Comparison of ENCODE assay signal across 8 mouse cellular contexts in the genomic region with DNA sequence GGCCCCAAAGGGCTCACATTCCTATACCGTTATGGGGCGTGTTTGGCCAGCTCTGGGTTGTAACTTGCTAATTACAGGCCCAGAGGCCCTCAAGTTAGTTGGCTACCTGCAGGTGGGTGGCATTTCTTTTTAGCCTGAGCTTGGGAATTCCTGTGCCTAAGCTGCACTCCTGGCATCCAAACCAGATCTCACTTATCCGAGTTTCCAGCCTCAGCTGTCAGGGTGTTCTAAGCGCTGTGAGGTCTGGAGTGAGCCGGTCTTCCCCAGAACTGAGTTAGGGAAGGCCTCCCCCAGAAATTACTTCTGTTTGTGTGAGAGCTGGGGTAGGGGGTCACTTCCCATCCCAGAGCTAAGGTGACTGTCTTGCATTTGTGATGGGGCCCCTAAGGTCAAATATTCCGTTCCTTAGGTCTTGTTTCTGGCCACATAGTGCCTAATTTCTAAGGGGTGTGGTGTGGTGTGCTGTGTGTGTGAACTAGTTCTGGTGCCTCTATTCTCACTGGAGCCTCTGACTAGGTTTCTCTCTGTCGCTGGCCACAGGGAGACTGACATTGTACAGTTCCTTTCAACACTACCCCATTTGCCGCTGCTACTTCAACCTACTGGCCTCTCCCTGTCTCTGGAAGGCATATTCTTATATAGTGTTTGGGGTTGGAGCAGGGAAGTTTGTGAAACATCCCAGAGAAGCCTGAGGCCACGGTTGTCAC. TPM values are rescaled to one million over a fixed set of nuclear protein-coding genes. Genes with fewer than 3 reads are reported as not detected.
DNase-seq lines count a peak whose midpoint lies in the region; ATAC-seq and TF ChIP-seq lines count a peak whose summit lies in the region.

No protein-coding gene starts in this region.

- intact Hi-C loops in heart, adult 2 months (cut with DNase I) = loop anchor here (2.0 kb wide), 3 partner anchors 33 to 117 kb away; a partner anchor contains a TSS
- intact Hi-C loops in gastrocnemius, postnatal 36 days (cut with DNase I) = loop anchor here (5.0 kb wide), 1 partner anchor 34 kb away; a partner anchor contains a TSS

- peak overlapping the region; percentile 87 for H3K4me2 ChIP-seq in heart, postnatal 0 days (ENCODE audit: low read depth, low read length)
- H3K4me2 ChIP-seq in liver, postnatal 0 days (ENCODE audit: low read depth, low read length) = peak overlapping the region; percentile 87

- H3K4me1 ChIP-seq in heart, adult 2 months (ENCODE audit: control insufficient read depth, insufficient read depth, low read length) = peaks cover 14% of the 10 kb centered on the region
- peaks cover 20 to 41% of the 10 kb centered on the region in 2 experiments for H3K4me1 ChIP-seq in MEL (ENCODE audit: control insufficient read depth in 1 of 2, insufficient read depth in 2 of 2, low read length in 2 of 2)
- H3K4me1 ChIP-seq in heart, postnatal 0 days (ENCODE audit: control insufficient read depth, insufficient read depth) = peaks cover 29% of the 10 kb centered on the region
- H3K4me1 ChIP-seq in liver, postnatal 0 days (ENCODE audit: insufficient read depth) = peaks cover 56% of the 10 kb centered on the region

- TF ChIP-seq EP300 in heart, adult 2 months (IDR thresholded peaks at IDR 0.05; ENCODE audit: insufficient read depth, low read depth, low read length) = no peak
- no peak for TF ChIP-seq EP300 in MEL (IDR thresholded peaks at IDR 0.05; ENCODE audit: low read depth in 1 of 2, low read length in 2 of 2)
- no peak for TF ChIP-seq EP300 in heart, postnatal 0 days (IDR thresholded peaks at IDR 0.05; ENCODE audit: low read depth)
- no peak for TF ChIP-seq EP300 in liver, postnatal 0 days (IDR thresholded peaks at IDR 0.05; ENCODE audit: low read depth)

- 6% methylated on average over 9 of the region's 9 CpGs for WGBS in heart, adult 2 months
- 4% methylated on average over 9 of the region's 9 CpGs for WGBS in heart, postnatal 0 days
- 3% methylated on average over 9 of the region's 9 CpGs for WGBS in liver, postnatal 0 days (ENCODE audit: insufficient replicate concordance)

- H3K9me3 ChIP-seq in MEL (replicated peaks; ENCODE audit: insufficient read depth, low read length) = no peaks in the 10 kb centered on the region
- H3K9me3 ChIP-seq in heart, postnatal 0 days (replicated peaks; ENCODE audit: control insufficient read depth, low read length) = no peaks in the 10 kb centered on the region
- H3K9me3 ChIP-seq in liver, postnatal 0 days (ENCODE audit: low read length) = no peaks in the 10 kb centered on the region

- no peaks in the 10 kb centered on the region for H3K79me2 ChIP-seq in heart, adult 2 months (replicated peaks; ENCODE audit: control insufficient read depth, insufficient read depth, low read length)
- H3K79me2 ChIP-seq in MEL (ENCODE audit: control insufficient read depth, insufficient read depth, low read length, poor library complexity) = peaks cover 74% of the 10 kb centered on the region

- no peak for TF ChIP-seq POLR2A in heart, adult 2 months (IDR thresholded peaks at IDR 0.05; ENCODE audit: insufficient read depth, low read depth, low read length)
- no peak for TF ChIP-seq POLR2A in MEL (IDR thresholded peaks at IDR 0.05; ENCODE audit: control insufficient read depth in 1 of 2, insufficient read depth in 1 of 2, low read depth in 1 of 2, low read length in 2 of 2, poor library complexity in 1 of 2)

- TF ChIP-seq RAD21 in MEL (IDR thresholded peaks at IDR 0.05; ENCODE audit: low read depth, low read length) = no peak

- peak overlapping the region; percentile 85 for H3K27ac ChIP-seq in heart, adult 2 months
- peak overlapping the region; percentile 95 for H3K27ac ChIP-seq in MEL (ENCODE audit: control insufficient read depth, low read depth, low read length)
- H3K27ac ChIP-seq in heart, postnatal 0 days (ENCODE audit: low read depth) = peak overlapping the region; percentile 93
- peak overlapping the region; percentile 96 for H3K27ac ChIP-seq in liver, postnatal 0 days (ENCODE audit: low read depth)

- H3K4me3 ChIP-seq in heart, adult 2 months = peak overlapping the region; percentile 93
- H3K4me3 ChIP-seq in MEL (ENCODE audit: control insufficient read depth in 1 of 2, insufficient read depth in 1 of 2, low read depth in 2 of 2, low read length in 2 of 2) = peak overlapping the region; percentile 85
- peak overlapping the region; percentile 88 for H3K4me3 ChIP-seq in heart, postnatal 0 days (ENCODE audit: low read depth, low read length)
- H3K4me3 ChIP-seq in liver, postnatal 0 days (ENCODE audit: low read depth, low read length) = peak overlapping the region; percentile 78

- peak overlapping the region; percentile 100 for H3K9ac ChIP-seq in heart, adult 2 months (ENCODE audit: low read depth, low read length)
- H3K9ac ChIP-seq in MEL (ENCODE audit: control insufficient read depth, low read depth, low read length, poor library complexity, severe bottlenecking) = peak overlapping the region; percentile 89
- peak overlapping the region; percentile 97 for H3K9ac ChIP-seq in heart, postnatal 0 days (replicated peaks; ENCODE audit: low read depth, low read length)
- H3K9ac ChIP-seq in liver, postnatal 0 days (replicated peaks) = peak overlapping the region; percentile 94

- DNase-seq in heart, adult 2 months = no peak
- DNase-seq in heart, adult 9 months (ENCODE audit: low spot score in 2 of 2) = no peak
- peak; percentile 92 for DNase-seq in MEL (ENCODE audit: low read depth, low spot score)
- peak; percentile 27 for DNase-seq in heart, postnatal 0 days (ENCODE audit: low spot score)
- DNase-seq in liver, postnatal 0 days = no peak
- DNase-seq in frontal cortex, postnatal 10 days (ENCODE audit: low spot score in 2 of 2) = no peak
- DNase-seq in left cerebral cortex, adult 9 months (ENCODE audit: low spot score in 2 of 2) = no peak
- no peak for DNase-seq in gastrocnemius, postnatal 36 days

- no peak for TF ChIP-seq CTCF in heart, adult 2 months (IDR thresholded peaks at IDR 0.05)
- TF ChIP-seq CTCF in MEL (IDR thresholded peaks at IDR 0.05 in 2 of 3, conservative IDR thresholded peaks at IDR 0.05 in 1 of 3; ENCODE audit: control insufficient read depth in 1 of 3, insufficient read depth in 1 of 3, low read depth in 2 of 3, low read length in 3 of 3, poor library complexity in 1 of 3, severe bottlenecking in 1 of 3) = no peak
- TF ChIP-seq CTCF in heart, postnatal 0 days (IDR thresholded peaks at IDR 0.05; ENCODE audit: low read depth) = no peak
- no peak for TF ChIP-seq CTCF in liver, postnatal 0 days (IDR thresholded peaks at IDR 0.05; ENCODE audit: low read depth)

- no peak for ATAC-seq in heart, postnatal 0 days (ENCODE audit: insufficient read depth, low read depth)
- ATAC-seq in liver, postnatal 0 days = no peak

- H3K36me3 ChIP-seq in heart, adult 2 months (ENCODE audit: control insufficient read depth, insufficient read depth, low read length) = peaks cover 8% of the 10 kb centered on the region; the same call in 1 of the 2 replicates
- H3K36me3 ChIP-seq in MEL (ENCODE audit: control insufficient read depth in 1 of 2, insufficient read depth in 2 of 2, low read length in 2 of 2) = peaks cover 20 to 39% of the 10 kb centered on the region in 2 experiments
- H3K36me3 ChIP-seq in heart, postnatal 0 days (replicated peaks; ENCODE audit: control insufficient read depth, insufficient read depth, low read length) = peaks cover 12% of the 10 kb centered on the region
- H3K36me3 ChIP-seq in liver, postnatal 0 days (replicated peaks; ENCODE audit: insufficient read depth, low read length) = peaks cover 10% of the 10 kb centered on the region

- no peaks in the 10 kb centered on the region for H3K27me3 ChIP-seq in heart, adult 2 months (ENCODE audit: control insufficient read depth, insufficient read depth, low read length)
- H3K27me3 ChIP-seq in MEL (ENCODE audit: control insufficient read depth in 1 of 2, insufficient read depth in 2 of 2, low read length in 2 of 2) = no peaks in the 10 kb centered on the region
- no peaks in the 10 kb centered on the region for H3K27me3 ChIP-seq in heart, postnatal 0 days (ENCODE audit: control insufficient read depth, insufficient read depth, low read length)
- no peaks in the 10 kb centered on the region for H3K27me3 ChIP-seq in liver, postnatal 0 days (ENCODE audit: insufficient read depth, low read length)

RNA-seq across cellular contexts. Expression of a gene that starts 1.4 kb away (rescaled TPM):
- total RNA-seq in heart, adult 2 months (2021) = 10 to 100 TPM; 35.3 to 39.3 TPM
- polyA plus RNA-seq in heart, adult 2 months (2012; rRNA removed) = 65.6 and 69.1 TPM in 2 replicates
- 240 and 307 TPM in 2 replicates for total RNA-seq in MEL (2012; rRNA removed)
- polyA plus RNA-seq in MEL (2012; ENCODE audit: insufficient read depth in 1 of 2, insufficient read length in 2 of 2, low read depth in 1 of 2, low replicate concordance in 2 of 2, missing spikeins in 1 of 2) = 100 to 1,000 TPM; 134 to 357 TPM
- 108 and 126 TPM in 2 replicates for total RNA-seq in heart, postnatal 0 days (2014; rRNA removed; ENCODE audit: low replicate concordance)
- 88.4 and 89.4 TPM in 2 replicates for polyA plus RNA-seq in heart, postnatal 0 days (2015; fragmentation: Nextera tagmentation; extraction: Ambion mirVana)
- polyA plus RNA-seq in liver, postnatal 0 days (2015; fragmentation: Nextera tagmentation; extraction: Ambion mirVana) = 124 and 125 TPM in 2 replicates
- total RNA-seq in gastrocnemius, postnatal 36 days (2021) = 10 to 100 TPM; 15.9 to 23.3 TPM

RNA-seq across cellular contexts. Expression of a gene that starts 9.0 kb away (rescaled TPM):
- total RNA-seq in heart, adult 2 months (2021) = under 1 TPM; 0.59 to 0.68 TPM
- 1.1 and 1.6 TPM in 2 replicates for polyA plus RNA-seq in heart, adult 2 months (2012; rRNA removed)
- total RNA-seq in MEL (2012; rRNA removed) = 7.7 and 7.8 TPM in 2 replicates
- 10 to 100 TPM in 1 of 2 experiments, not detected in 1; 33.9 TPM for polyA plus RNA-seq in MEL (2012; ENCODE audit: insufficient read depth in 1 of 2, insufficient read length in 2 of 2, low read depth in 1 of 2, low replicate concordance in 2 of 2, missing spikeins in 1 of 2)
- total RNA-seq in heart, postnatal 0 days (2014; rRNA removed; ENCODE audit: low replicate concordance) = 0.11 and 0.15 TPM in 2 replicates
- 0.49 and 0.67 TPM in 2 replicates for polyA plus RNA-seq in heart, postnatal 0 days (2015; fragmentation: Nextera tagmentation; extraction: Ambion mirVana)
- 1.2 TPM in 2 replicates for polyA plus RNA-seq in liver, postnatal 0 days (2015; fragmentation: Nextera tagmentation; extraction: Ambion mirVana)
- under 1 TPM in 1 of 2 experiments, not detected in 1; 0.64 TPM for total RNA-seq in gastrocnemius, postnatal 36 days (2021)

RNA-seq across cellular contexts. Expression of a gene that starts 34.1 kb away (rescaled TPM):
- 10 to 100 TPM; 23.4 to 26.1 TPM for total RNA-seq in heart, adult 2 months (2021)
- 28.4 and 45.8 TPM in 2 replicates for polyA plus RNA-seq in heart, adult 2 months (2012; rRNA removed)
- total RNA-seq in MEL (2012; rRNA removed) = 28.5 and 32.4 TPM in 2 replicates
- 10 to 100 TPM in 1 of 2 experiments, not detected in 1; 51.8 TPM for polyA plus RNA-seq in MEL (2012; ENCODE audit: insufficient read depth in 1 of 2, insufficient read length in 2 of 2, low read depth in 1 of 2, low replicate concordance in 2 of 2, missing spikeins in 1 of 2)
- 28.6 and 35.6 TPM in 2 replicates for total RNA-seq in heart, postnatal 0 days (2014; rRNA removed; ENCODE audit: low replicate concordance)
- 22.5 and 23.0 TPM in 2 replicates for polyA plus RNA-seq in heart, postnatal 0 days (2015; fragmentation: Nextera tagmentation; extraction: Ambion mirVana)
- 10.6 and 10.7 TPM in 2 replicates for polyA plus RNA-seq in liver, postnatal 0 days (2015; fragmentation: Nextera tagmentation; extraction: Ambion mirVana)
- 10 to 100 TPM; 39.4 to 45.5 TPM for total RNA-seq in gastrocnemius, postnatal 36 days (2021)

RNA-seq across cellular contexts. Expression of a gene that starts 34.9 kb away (rescaled TPM):
- total RNA-seq in heart, adult 2 months (2021) = 10 to 100 TPM; 17.5 to 21.3 TPM
- polyA plus RNA-seq in heart, adult 2 months (2012; rRNA removed) = 32.2 and 36.9 TPM in 2 replicates
- total RNA-seq in MEL (2012; rRNA removed) = 203 and 265 TPM in 2 replicates
- 100 to 1,000 TPM in 1 of 2 experiments, not detected in 1; 234 TPM for polyA plus RNA-seq in MEL (2012; ENCODE audit: insufficient read depth in 1 of 2, insufficient read length in 2 of 2, low read depth in 1 of 2, low replicate concordance in 2 of 2, missing spikeins in 1 of 2)
- 28.0 and 64.4 TPM in 2 replicates for total RNA-seq in heart, postnatal 0 days (2014; rRNA removed; ENCODE audit: low replicate concordance)
- polyA plus RNA-seq in heart, postnatal 0 days (2015; fragmentation: Nextera tagmentation; extraction: Ambion mirVana) = 27.8 and 28.4 TPM in 2 replicates
- polyA plus RNA-seq in liver, postnatal 0 days (2015; fragmentation: Nextera tagmentation; extraction: Ambion mirVana) = 41.4 and 42.8 TPM in 2 replicates
- 10 to 100 TPM; 21.3 to 23.8 TPM for total RNA-seq in gastrocnemius, postnatal 36 days (2021)

RNA-seq across cellular contexts. Expression of a gene that starts 41.0 kb away (rescaled TPM):
- 10 to 100 TPM; 10.4 to 12.2 TPM for total RNA-seq in heart, adult 2 months (2021)
- polyA plus RNA-seq in heart, adult 2 months (2012; rRNA removed) = 8.0 and 12.6 TPM in 2 replicates
- 91.0 and 101 TPM in 2 replicates for total RNA-seq in MEL (2012; rRNA removed)
- 100 to 1,000 TPM in 1 of 2 experiments, not detected in 1; 116 TPM for polyA plus RNA-seq in MEL (2012; ENCODE audit: insufficient read depth in 1 of 2, insufficient read length in 2 of 2, low read depth in 1 of 2, low replicate concordance in 2 of 2, missing spikeins in 1 of 2)
- 9.5 and 11.3 TPM in 2 replicates for total RNA-seq in heart, postnatal 0 days (2014; rRNA removed; ENCODE audit: low replicate concordance)
- polyA plus RNA-seq in heart, postnatal 0 days (2015; fragmentation: Nextera tagmentation; extraction: Ambion mirVana) = 7.9 and 8.0 TPM in 2 replicates
- polyA plus RNA-seq in liver, postnatal 0 days (2015; fragmentation: Nextera tagmentation; extraction: Ambion mirVana) = 6.3 and 6.6 TPM in 2 replicates
- 10 to 100 TPM in 1 of 2 experiments, 1 to 10 TPM in 1; 9.5 to 10.5 TPM for total RNA-seq in gastrocnemius, postnatal 36 days (2021)

Comparison
In these comparisons a context has a peak if more than half of its experiments do, and no peak if none do; other contexts are left out.
1. DNase-seq: peak in MEL (single experiment) and heart, postnatal 0 days (single experiment); none in heart, adult 2 months (0 of 2), heart, adult 9 months (0 of 2), liver, postnatal 0 days (single experiment), frontal cortex, postnatal 10 days (0 of 2), left cerebral cortex, adult 9 months (0 of 2) and gastrocnemius, postnatal 36 days (0 of 2).
2. Peak in every context shown above with its lines, with median percentiles within 50 percentile points of each other: H3K27ac ChIP-seq, H3K4me3 ChIP-seq and H3K9ac ChIP-seq.